Mouse (Mus musculus) limb, embryonic 10.5 days (tissue): ENCODE results near the gene Ttc28. TPM values are rescaled to one million over a fixed set of nuclear protein-coding genes. Genes with fewer than 3 reads are reported as not detected.
A peak's percentile ranks its signal among the peaks of the same experiment; 100 is the strongest.

Source experiments
- DNase-seq: peaks from one replicate; pipeline ENCODE4 v3.0.0-alpha.2; 2017; ENCODE audit warnings: low spot score
- H3K27ac ChIP-seq: fragments of 300-500 bp; sonication (generic); 2 replicates; pipeline ENCODE4 v1.5.1; 2016; ENCODE audit warnings: mild to moderate bottlenecking
- H3K27me3 ChIP-seq: fragments of 300-500 bp; sonication (generic); 2 replicates; pipeline ENCODE4 v1.6.1; 2016; ENCODE audit warnings: low read depth, mild to moderate bottlenecking; ENCODE audit not compliant: poor library complexity, severe bottlenecking
- H3K36me3 ChIP-seq: fragments of 300-500 bp; sonication (generic); 2 replicates; pipeline ENCODE4 v1.6.1; 2016; ENCODE audit warnings: mild to moderate bottlenecking, moderate library complexity
- H3K4me1 ChIP-seq: fragments of 300-500 bp; sonication (generic); 2 replicates; pipeline ENCODE4 v1.6.1; 2016
- H3K4me3 ChIP-seq: fragments of 300-500 bp; sonication (generic); 2 replicates; pipeline ENCODE4 v1.5.1; 2016; ENCODE audit warnings: mild to moderate bottlenecking, moderate library complexity
- H3K9me3 ChIP-seq: fragments of 300-500 bp; sonication (generic); replicated peaks from 2 replicates; pipeline ENCODE4 v1.6.1; 2016; ENCODE audit warnings: mild to moderate bottlenecking
- WGBS: fragments of 180-500 bp; shearing (Covaris S2); methylation state at CpG from one replicate; pipeline ENCODE4 v1.1.7; 2016; 5-methylcytosine and 5-hydroxymethylcytosine counted together
- polyA plus RNA-seq: library from polyadenylated mRNA; unstranded; fragments of >200 nt; fragmentation: Nextera tagmentation; extraction: Ambion mirVana; gene quantifications from 2 replicates; pipeline ENCODE4 v1.2.1, GENCODE M21; 2016

The Ttc28 gene
- polyA plus RNA-seq, 1 experiment from 2014 or later, result 15.1 TPM

GRCm38 (mm10) chr5:110898169-110898568 lies 18.6 kb downstream of the Ttc28 start:
- H3K9me3 ChIP-seq, result no peaks in the 10 kb centered on the region
- 27% methylated on average over 7 of the region's 7 CpGs for WGBS
- peaks cover 47% of the 10 kb centered on the region for H3K36me3 ChIP-seq
- peak; percentile 66 for DNase-seq
- no peak overlapping the region for H3K27ac ChIP-seq
- H3K27me3 ChIP-seq, result no peaks in the 10 kb centered on the region
- peaks cover 21% of the 10 kb centered on the region for H3K4me1 ChIP-seq
- H3K4me3 ChIP-seq, result no peak overlapping the region

- peak overlapping the region; percentile 38; the same call in 1 of the 2 replicates for H3K27ac ChIP-seq
- 68% methylated on average over 4 of the region's 4 CpGs for WGBS
- no peak for DNase-seq
- no peaks in the 10 kb centered on the region for H3K9me3 ChIP-seq
- H3K4me1 ChIP-seq, result peaks cover 21% of the 10 kb centered on the region
- peaks cover 41% of the 10 kb centered on the region for H3K36me3 ChIP-seq
- no peaks in the 10 kb centered on the region for H3K27me3 ChIP-seq
- no peak overlapping the region for H3K4me3 ChIP-seq
Measured at GRCm38 (mm10) chr5:110898785-110899184, 19.2 kb downstream of the Ttc28 start.

GRCm38 (mm10) chr5:110900331-110900730 lies 20.7 kb downstream of the Ttc28 start:
- H3K4me3 ChIP-seq, result no peak overlapping the region

GRCm38 (mm10) chr5:110906708-110907107 lies 27.1 kb downstream of the Ttc28 start:
- Histone ChIP-seq H3K4me3 (no peak overlapping the region), H3K27me3 (no peaks in the 10 kb centered on the region), H3K4me1 (no peaks in the 10 kb centered on the region), H3K36me3 (peaks cover 24% of the 10 kb centered on the region), H3K9me3 (no peaks in the 10 kb centered on the region), H3K27ac (no peak overlapping the region)
- DNase-seq, result no peak
- 88% methylated on average over 1 of the region's 1 CpGs for WGBS

More at GRCm38 (mm10) chr5:110900331-110900730, 20.7 kb downstream of the Ttc28 start:
- peaks cover 32% of the 10 kb centered on the region for H3K36me3 ChIP-seq
- H3K27me3 ChIP-seq, result no peaks in the 10 kb centered on the region
- DNase-seq, result no peak
- H3K27ac ChIP-seq, result no peak overlapping the region
- peaks cover 21% of the 10 kb centered on the region for H3K4me1 ChIP-seq
- no peaks in the 10 kb centered on the region for H3K9me3 ChIP-seq

- H3K27ac ChIP-seq, result no peak overlapping the region
- no peaks in the 10 kb centered on the region for H3K27me3 ChIP-seq
- H3K9me3 ChIP-seq, result no peaks in the 10 kb centered on the region
- no peak overlapping the region for H3K4me3 ChIP-seq
- no peak for DNase-seq
- H3K4me1 ChIP-seq, result 0 out of 2 replicates have a peak, but pooled peaks cover 2% of the 10 kb centered on the region
- H3K36me3 ChIP-seq, result peaks cover 24% of the 10 kb centered on the region
Measured at GRCm38 (mm10) chr5:110908879-110909278, 29.3 kb downstream of the Ttc28 start.

GRCm38 (mm10) chr5:110909955-110910589 lies 30.5 kb downstream of the Ttc28 start:
- Histone ChIP-seq H3K27me3 (no peaks in the 10 kb centered on the region), H3K27ac (no peak overlapping the region), H3K4me1 (0 out of 2 replicates have a peak, but pooled peaks cover 2% of the 10 kb centered on the region), H3K4me3 (no peak overlapping the region), H3K36me3 (peaks cover 24% of the 10 kb centered on the region), H3K9me3 (no peaks in the 10 kb centered on the region)
- WGBS, result 86% methylated on average over 4 of the region's 4 CpGs
- DNase-seq, result no peak

- Histone ChIP-seq H3K4me3 (no peak overlapping the region), H3K27ac (no peak overlapping the region), H3K9me3 (no peaks in the 10 kb centered on the region), H3K36me3 (peaks cover 22% of the 10 kb centered on the region; the same call in 1 of the 2 replicates), H3K4me1 (0 out of 2 replicates have a peak, but pooled peaks cover 2% of the 10 kb centered on the region), H3K27me3 (no peaks in the 10 kb centered on the region)
- DNase-seq, result no peak
- 87% methylated on average over 11 of the region's 11 CpGs for WGBS
Measured at GRCm38 (mm10) chr5:110914859-110915258, 35.3 kb downstream of the Ttc28 start.

GRCm38 (mm10) chr5:110916241-110916640 lies 36.6 kb downstream of the Ttc28 start:
- no peak for DNase-seq
- 0 out of 2 replicates have a peak, but pooled peaks cover 2% of the 10 kb centered on the region for H3K4me1 ChIP-seq
- H3K4me3 ChIP-seq, result no peak overlapping the region
- peaks cover 22% of the 10 kb centered on the region; the same call in 1 of the 2 replicates for H3K36me3 ChIP-seq
- no peaks in the 10 kb centered on the region for H3K27me3 ChIP-seq
- 89% methylated on average over 3 of the region's 3 CpGs for WGBS
- no peaks in the 10 kb centered on the region for H3K9me3 ChIP-seq
- no peak overlapping the region for H3K27ac ChIP-seq

- Histone ChIP-seq H3K36me3 (peaks cover 19% of the 10 kb centered on the region; the same call in 1 of the 2 replicates), H3K4me1 (no peaks in the 10 kb centered on the region), H3K4me3 (no peak overlapping the region), H3K27ac (no peak overlapping the region), H3K9me3 (no peaks in the 10 kb centered on the region), H3K27me3 (no peaks in the 10 kb centered on the region)
- DNase-seq, result no peak
- WGBS, result 88% methylated on average over 4 of the region's 4 CpGs
Measured at GRCm38 (mm10) chr5:110919541-110919940, 39.9 kb downstream of the Ttc28 start.

GRCm38 (mm10) chr5:110923336-110923735 lies 43.7 kb downstream of the Ttc28 start:
- 23% methylated on average over 1 of the region's 1 CpGs for whole genome bisulfite sequencing
- no peak for DNase-seq
- H3K4me3 ChIP-seq, result no peak overlapping the region

GRCm38 (mm10) chr5:110924636-110925035 lies 45.0 kb downstream of the Ttc28 start:
- DNase-seq, result no peak

More at GRCm38 (mm10) chr5:110923336-110923735, 43.7 kb downstream of the Ttc28 start:
- no peaks in the 10 kb centered on the region for H3K4me1 ChIP-seq
- H3K27me3 ChIP-seq, result no peaks in the 10 kb centered on the region
- no peaks in the 10 kb centered on the region for H3K9me3 ChIP-seq
- H3K27ac ChIP-seq, result no peak overlapping the region
- H3K36me3 ChIP-seq, result no peaks in the 10 kb centered on the region; the same call in 1 of the 2 replicates

GRCm38 (mm10) chr5:110925804-110926203 lies 46.2 kb downstream of the Ttc28 start:
- Histone ChIP-seq H3K9me3 (no peaks in the 10 kb centered on the region), H3K4me3 (no peak overlapping the region), H3K27me3 (no peaks in the 10 kb centered on the region), H3K4me1 (no peaks in the 10 kb centered on the region), H3K27ac (no peak overlapping the region), H3K36me3 (no peaks in the 10 kb centered on the region; the same call in 1 of the 2 replicates)
- DNase-seq, result no peak
- whole genome bisulfite sequencing, result 92% methylated on average over 5 of the region's 5 CpGs

More at GRCm38 (mm10) chr5:110924636-110925035, 45.0 kb downstream of the Ttc28 start:
- Histone ChIP-seq H3K27ac (no peak overlapping the region), H3K9me3 (no peaks in the 10 kb centered on the region), H3K36me3 (no peaks in the 10 kb centered on the region), H3K4me3 (no peak overlapping the region), H3K4me1 (no peaks in the 10 kb centered on the region), H3K27me3 (no peaks in the 10 kb centered on the region)
- WGBS, result 95% methylated on average over 3 of the region's 3 CpGs

GRCm38 (mm10) chr5:110928289-110928688 lies 48.7 kb downstream of the Ttc28 start:
- WGBS, result 79% methylated on average over 3 of the region's 3 CpGs
- Histone ChIP-seq H3K27me3 (no peaks in the 10 kb centered on the region), H3K36me3 (peaks cover 16% of the 10 kb centered on the region; the same call in 1 of the 2 replicates), H3K9me3 (no peaks in the 10 kb centered on the region), H3K4me1 (no peaks in the 10 kb centered on the region), H3K4me3 (no peak overlapping the region), H3K27ac (no peak overlapping the region)
- no peak for DNase-seq
